Mouse (Mus musculus) naive thymus-derived CD4-positive, alpha-beta T cell, adult 2 months (primary cell): ENCODE measurements around the gene Dnah10.

Source experiments
- DNase-seq: peaks from one replicate; pipeline ENCODE4 v3.0.0-alpha.2; 2011; ENCODE audit warnings: low read depth

The Dnah10 gene

GRCm38 (mm10) chr5:124812466-124812865 lies 87.6 kb downstream of the Dnah10 start:
- DNase-seq = no peak

DNA sequence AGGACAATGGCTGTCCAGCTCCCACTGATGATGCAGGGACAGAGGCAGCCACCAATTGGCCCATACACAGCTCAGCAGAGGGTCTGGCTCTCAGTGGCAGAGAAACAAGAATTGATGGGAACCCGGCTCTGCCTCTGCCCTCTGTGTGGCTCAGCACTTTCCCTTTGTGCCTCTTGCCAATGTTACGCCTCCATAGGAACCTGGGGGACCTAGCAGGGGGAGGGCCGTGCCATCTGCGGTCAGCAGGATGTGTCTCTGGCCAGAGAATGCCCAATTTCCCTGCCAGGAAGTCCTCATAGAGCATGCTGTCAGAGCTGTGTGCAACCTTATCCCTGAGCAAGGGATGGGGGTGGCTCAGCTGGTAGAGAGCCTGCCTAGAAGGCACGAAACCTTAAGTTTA lies 89.9 kb downstream of the Dnah10 start:
- no peak for DNase-seq

GRCm38 (mm10) chr5:124817050-124817449 lies 92.2 kb downstream of the Dnah10 start:
- no peak for DNase-seq

DNA sequence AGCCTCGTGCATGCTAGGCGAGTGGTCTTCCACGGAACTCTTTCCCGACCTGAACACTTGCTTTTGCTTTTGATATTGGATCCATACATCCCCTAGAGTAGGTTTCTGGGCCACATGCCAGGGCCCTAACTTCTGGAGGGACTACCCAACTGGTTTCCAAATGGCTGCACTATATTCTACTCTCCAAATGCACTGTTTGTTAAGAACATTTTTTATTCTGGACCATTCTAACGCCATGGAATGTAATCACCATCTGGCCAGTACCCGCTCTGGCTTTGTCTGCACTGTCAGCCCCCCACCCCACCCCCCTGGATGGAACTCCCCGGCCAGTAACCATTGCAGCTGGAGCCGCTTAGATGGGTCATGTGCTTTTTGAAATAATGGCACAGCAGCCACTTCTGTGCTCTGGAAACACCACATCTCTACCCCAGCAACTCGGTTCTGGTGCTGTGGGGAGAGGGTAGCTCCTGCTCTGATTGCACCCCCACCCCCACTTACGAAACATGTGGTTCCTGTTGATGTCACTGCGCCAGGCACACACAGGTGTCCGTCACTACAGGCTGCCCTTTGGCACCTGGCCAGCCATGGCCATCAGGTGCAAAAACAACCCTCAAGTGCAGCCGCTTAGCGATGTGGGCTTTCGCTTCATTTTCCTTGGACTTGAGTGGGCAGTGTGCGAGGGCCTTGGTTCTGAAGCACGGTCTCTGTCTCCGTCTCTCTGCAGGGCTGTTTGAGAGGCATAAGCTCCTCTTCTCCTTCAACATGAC lies 97.4 kb downstream of the Dnah10 start:
- DNase-seq = no peak

GRCm38 (mm10) chr5:124830331-124830730 lies 105.4 kb downstream of the Dnah10 start:
- no peak for DNase-seq

- no peak for DNase-seq
Measured at GRCm38 (mm10) chr5:124835218-124835617, 110.3 kb downstream of the Dnah10 start.

DNA sequence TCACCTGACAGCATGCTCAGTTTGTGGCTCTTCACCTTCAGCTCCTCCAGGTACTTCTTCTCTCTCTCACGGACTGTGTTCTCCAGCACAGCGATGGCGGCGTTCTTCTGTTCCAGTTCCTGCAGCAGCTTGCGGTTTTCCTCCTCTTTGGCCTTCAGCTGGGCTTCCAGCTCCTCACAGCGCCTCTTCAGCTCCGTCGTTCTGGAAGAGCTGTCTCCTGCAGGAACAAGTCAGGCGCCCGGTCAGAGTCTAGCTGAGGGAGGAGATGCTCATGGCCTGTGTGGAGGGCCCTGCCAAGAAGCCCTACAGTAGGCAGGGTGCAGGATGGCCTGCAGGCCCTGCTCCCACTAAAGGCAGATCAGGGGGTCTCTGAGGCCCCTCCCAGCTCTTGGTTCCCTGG lies 111.2 kb downstream of the Dnah10 start:
- DNase-seq = no peak

- no peak for DNase-seq
Measured at GRCm38 (mm10) chr5:124836621-124837020, 111.7 kb downstream of the Dnah10 start.

- no peak for DNase-seq
Measured at GRCm38 (mm10) chr5:124840202-124840601, 115.3 kb downstream of the Dnah10 start.

- no peak for DNase-seq
Measured at GRCm38 (mm10) chr5:124840669-124841068, 115.8 kb downstream of the Dnah10 start.

DNA sequence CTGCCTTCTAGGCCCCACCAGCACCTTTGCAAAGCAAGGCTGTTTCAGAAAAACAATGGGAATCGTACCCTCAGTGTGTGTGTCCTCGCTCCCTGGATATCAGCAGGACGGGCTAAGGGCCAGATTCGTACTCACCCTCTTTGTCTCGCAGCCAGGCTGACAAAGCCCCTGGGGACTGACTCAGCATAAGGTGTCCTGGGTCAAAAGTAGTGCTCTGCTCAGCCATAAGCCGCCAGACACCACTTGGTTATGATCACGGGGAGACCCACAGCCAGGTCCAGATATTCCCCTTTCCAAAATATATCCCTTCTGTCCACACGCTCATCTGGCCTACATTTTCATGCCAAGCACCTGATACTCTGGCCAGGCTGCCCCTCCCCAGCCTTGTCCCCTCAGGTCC lies 118.5 kb downstream of the Dnah10 start:
- no peak for DNase-seq

DNA sequence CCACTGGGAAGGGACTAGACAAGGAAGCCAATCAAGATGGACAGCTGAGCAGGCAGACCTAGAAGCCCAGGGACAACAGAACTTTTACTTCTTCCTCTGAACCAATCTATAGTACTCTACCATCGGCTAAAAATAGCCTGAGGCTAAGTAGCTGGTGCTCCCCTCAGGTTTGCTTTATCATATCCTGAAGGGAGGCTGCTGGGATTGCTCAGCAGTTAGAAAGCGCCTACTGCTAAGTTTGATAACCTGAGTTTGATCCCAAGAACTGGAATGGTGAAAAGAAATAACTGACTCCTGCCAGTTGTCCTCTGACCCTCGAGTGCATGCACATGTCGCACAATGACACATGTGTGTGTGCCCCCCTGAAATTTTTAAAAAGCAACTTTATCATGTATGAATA lies 120.0 kb downstream of the Dnah10 start:
- no peak for DNase-seq

- no peak for DNase-seq
Measured at GRCm38 (mm10) chr5:124847014-124847413, 122.1 kb downstream of the Dnah10 start.

DNA sequence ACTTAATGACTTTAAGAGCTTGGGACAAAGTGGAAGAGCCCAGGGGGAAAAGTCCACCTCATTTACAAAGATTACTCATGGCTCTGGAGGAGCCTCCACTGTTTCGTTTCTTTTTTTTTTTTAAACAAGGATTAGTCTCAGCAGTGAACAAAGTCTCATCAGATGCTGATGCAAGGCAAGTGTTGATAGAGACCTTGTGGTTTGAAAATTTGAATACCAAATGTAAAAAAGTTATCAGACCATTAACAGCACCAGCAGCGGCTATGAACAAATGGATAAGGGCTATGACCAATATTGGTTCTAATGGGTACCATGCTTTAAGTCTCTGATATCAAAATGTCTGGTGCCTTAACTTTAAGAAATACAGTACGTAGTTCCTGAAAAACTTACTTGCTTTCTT lies 124.1 kb downstream of the Dnah10 start:
- DNase-seq = no peak

GRCm38 (mm10) chr5:124851572-124851971 lies 126.7 kb downstream of the Dnah10 start:
- no peak for DNase-seq

DNA sequence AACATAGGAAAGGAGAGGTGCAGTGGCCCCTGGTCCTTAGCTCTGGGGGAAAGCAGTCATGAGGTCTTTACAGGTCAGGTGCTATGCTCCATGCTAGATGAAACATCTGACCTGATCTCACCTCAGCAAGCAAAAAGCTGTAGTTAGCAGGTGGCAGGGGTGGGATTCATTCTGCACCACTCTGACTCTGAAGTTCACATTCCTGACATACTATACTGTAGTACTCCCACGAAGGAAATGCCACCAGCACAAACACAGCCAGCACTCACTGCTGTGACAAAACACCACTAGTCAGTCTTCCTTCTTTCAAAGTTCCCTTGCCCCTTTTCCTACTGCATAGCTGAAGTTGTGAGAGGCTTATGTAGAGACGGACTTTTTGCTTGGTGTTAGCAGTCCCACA lies 127.4 kb downstream of the Dnah10 start:
- DNase-seq = no peak

- no peak for DNase-seq
Measured at GRCm38 (mm10) chr5:124853079-124853478, 128.2 kb downstream of the Dnah10 start.

- DNase-seq = no peak
Measured at GRCm38 (mm10) chr5:124854202-124854601, 129.3 kb downstream of the Dnah10 start.

- peak; percentile 39 for DNase-seq
Measured at GRCm38 (mm10) chr5:124860013-124860412, 135.1 kb downstream of the Dnah10 start.

DNA sequence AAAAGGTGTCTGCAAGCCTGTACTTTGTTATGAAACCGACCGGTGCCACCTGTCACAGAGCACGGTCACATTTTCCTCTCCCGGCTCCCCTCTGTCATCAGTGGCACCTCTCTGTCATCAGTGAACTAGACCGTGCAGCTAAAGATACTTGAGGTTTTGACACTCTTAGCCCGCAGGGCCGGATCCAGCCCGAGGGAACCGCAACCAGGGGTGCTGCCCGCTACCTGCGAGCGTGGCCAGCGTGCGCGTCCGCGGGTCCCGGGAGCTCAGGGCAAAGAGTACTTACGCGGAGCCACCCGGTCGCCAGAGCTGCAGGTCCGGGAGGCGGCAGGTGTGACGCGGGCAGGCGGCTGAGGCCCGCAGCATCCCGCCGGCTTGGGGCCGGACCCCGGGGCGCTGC lies 136.6 kb downstream of the Dnah10 start:
- DNase-seq = peak; percentile 74

DNA sequence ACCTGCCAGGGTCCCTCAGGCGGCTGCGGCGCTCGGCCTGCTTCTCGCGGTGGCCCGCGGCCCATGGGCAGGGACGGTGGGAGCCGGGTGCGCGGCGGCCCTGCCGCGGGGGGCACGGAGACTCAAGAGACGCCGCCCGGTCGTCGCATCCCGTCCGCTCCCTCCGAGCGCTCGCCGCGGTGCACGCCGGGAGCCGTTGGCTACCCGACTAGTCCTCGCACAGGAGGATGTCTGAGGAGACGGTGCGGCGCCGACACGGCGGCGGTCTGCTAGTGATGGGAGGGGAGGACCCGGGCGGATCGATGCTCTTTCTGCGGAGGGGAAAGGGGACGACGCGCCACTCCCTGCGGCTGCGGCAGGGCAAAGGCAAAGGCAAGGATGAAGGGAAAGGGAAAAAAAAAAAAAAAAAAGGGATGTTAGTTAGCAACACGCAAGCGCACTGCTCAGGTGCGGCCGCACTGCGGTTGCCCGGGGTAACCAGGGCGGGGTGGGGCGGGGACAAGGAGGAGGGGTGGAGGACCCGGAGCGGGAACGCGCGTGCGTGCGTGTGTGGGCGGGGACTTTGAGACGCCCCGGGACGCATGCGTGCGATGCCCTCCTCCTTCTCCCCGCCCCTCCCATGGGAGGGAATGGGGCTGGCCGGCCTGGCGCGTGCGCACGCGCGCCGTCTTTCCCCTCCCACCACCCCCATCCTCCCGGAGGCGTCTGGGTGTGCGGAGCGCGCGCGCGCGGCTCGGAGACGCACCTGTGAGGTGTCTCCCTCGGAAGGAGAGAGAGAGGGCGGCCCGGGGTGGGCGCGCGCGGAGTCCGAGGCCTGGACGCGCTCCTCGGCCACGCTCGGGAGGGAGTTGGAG lies 137.4 kb downstream of the Dnah10 start, which contains the start of the genes Ccdc92 and Zfp664:
Ccdc92 (minus strand) TSS at position 412 of the 854 bp plus-strand sequence.
Zfp664 (plus strand) TSS at position 679 of the 854 bp plus-strand sequence.
- DNase-seq = peak; percentile 99

DNA sequence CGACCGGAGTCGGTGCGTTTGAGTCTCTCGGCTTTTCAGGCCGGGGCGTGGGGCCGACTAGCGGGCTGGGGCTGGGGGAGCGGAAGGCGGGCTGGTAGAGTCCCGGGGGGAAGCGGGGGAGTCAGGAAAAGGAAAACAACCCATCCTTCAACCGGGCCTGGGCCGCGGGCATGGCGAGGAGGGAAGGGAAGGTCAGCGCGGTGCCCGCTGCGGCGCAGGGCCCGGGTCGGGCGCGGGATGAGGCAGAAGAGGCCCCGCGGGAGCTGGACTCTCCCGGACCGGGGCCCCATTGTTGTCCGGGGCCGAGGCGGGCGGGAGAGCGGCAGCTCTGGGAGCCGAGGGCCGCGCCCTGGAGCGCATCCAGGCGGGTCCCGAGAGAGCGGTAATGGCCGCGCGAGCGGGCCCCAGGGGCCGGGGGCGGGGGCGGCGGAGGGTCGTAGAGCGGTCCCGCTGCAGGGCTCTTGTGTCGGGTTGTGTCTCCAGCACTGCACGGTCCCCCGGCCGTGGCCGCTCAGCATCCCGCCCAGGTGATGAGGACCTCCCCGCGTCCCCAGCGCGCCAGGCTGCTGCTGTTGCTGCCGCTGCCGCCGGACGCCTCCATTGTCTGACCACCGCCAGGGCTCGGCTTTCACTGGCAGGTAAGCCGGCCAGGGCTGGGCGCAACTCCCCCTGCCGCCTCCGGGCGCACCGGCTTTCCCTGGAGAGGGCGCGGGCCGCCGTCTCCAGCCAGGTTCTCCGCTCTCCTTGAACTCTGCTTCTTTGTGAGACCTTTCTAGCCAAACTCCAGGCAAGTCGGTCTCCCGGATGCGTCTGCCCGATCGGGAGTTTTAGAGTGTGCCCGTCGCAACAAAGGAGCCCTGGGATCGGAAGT lies 138.2 kb downstream of the Dnah10 start:
- peak; percentile 50 for DNase-seq
